Mouse (Mus musculus): ENCODE measurements around the gene Ogg1. TPM values are rescaled to one million over a fixed set of nuclear protein-coding genes. Genes with fewer than 3 reads are reported as not detected.
A peak's percentile ranks its signal among the peaks of the same experiment; 100 is the strongest.

Ogg1 gene
- 30.0 and 31.0 TPM in 2 replicates for polyA plus RNA-seq (2012; rRNA removed)

DNA sequence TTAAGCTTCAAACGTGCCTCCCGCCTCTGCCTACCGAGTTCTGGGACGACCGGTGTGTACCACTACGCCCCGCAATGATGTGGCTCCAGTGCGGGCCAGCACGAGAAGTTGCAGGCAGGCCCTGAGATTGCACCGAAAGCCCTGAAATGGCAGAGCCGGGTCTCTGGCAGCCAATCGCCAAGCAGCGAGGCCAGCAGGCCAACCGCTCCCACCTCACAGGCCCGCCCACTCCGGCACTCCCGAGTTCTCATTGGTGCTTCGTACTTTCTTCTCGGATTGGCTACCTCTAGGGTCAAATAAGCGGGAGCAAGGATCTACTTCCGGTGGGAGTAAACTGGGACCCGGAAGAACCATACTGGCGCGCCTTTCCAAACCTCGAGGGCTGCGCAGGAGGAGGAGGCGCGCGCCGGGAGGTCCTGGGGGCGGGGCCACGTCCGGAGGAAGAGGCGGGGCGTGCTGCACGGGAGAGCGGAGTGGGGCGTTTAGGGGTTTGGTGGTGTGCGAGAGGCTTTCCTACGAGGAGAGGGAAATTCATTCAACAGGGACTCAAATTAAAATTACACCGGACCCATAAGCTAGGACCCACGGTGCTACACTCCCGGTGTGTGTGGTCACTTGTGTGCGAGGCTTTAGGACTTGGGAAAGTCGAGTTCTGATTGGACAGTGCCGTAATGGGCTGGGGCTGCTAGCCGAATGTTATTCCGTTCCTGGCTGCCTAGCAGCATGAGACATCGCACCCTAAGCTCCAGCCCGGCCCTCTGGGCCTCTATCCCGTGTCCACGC, at the start of gene Ogg1:
Gene Ogg1 (plus strand): TSS at position 440 of the 783 bp plus-strand sequence.
- Histone ChIP-seq H3K36me3 (ENCODE audit: control insufficient read depth, insufficient read depth, low read length) (no peaks in the 10 kb centered on the region; the same call in 1 of the 2 replicates), H3K27ac (ENCODE audit: control insufficient read depth, insufficient read depth, low read depth, low read length) (peak within 1 kb of the TSS; percentile 97), H3K27me3 (ENCODE audit: control insufficient read depth, insufficient read depth, low read length) (no peaks in the 10 kb centered on the region), H3K4me3 (ENCODE audit: control insufficient read depth, low read depth, low read length) (peak within 1 kb of the TSS; percentile 95), H3K4me1 (ENCODE audit: control insufficient read depth, insufficient read depth, low read length) (no peaks in the 10 kb centered on the region; the same call in 1 of the 2 replicates)
- TF ChIP-seq POLR2A (IDR thresholded peaks at IDR 0.05; ENCODE audit: control insufficient read depth, low read depth, low read length) (peak; percentile 97), CTCF (IDR thresholded peaks at IDR 0.05; ENCODE audit: control insufficient read depth, insufficient read depth, insufficient replicate concordance, low read depth, low read length) (no peak)

GRCm38 (mm10) chr6:113281676-113282075, 45.1 kb upstream of the Ogg1 start:
- Histone ChIP-seq H3K4me3 (ENCODE audit: control insufficient read depth, low read depth, low read length) (no peak overlapping the region), H3K36me3 (ENCODE audit: control insufficient read depth, insufficient read depth, low read length) (no peaks in the 10 kb centered on the region), H3K4me1 (ENCODE audit: control insufficient read depth, insufficient read depth, low read length) (peaks cover 20% of the 10 kb centered on the region), H3K27ac (ENCODE audit: control insufficient read depth, insufficient read depth, low read depth, low read length) (no peak overlapping the region), H3K27me3 (ENCODE audit: control insufficient read depth, insufficient read depth, low read length) (no peaks in the 10 kb centered on the region)
- no peak for TF ChIP-seq POLR2A (IDR thresholded peaks at IDR 0.05; ENCODE audit: control insufficient read depth, low read depth, low read length)
- TF ChIP-seq CTCF (IDR thresholded peaks at IDR 0.05; ENCODE audit: control insufficient read depth, insufficient read depth, insufficient replicate concordance, low read depth, low read length) = no peak

GRCm38 (mm10) chr6:113282101-113282802, 44.5 kb upstream of the Ogg1 start, which contains the start of gene Cpne9:
TSS of gene Cpne9 (plus strand) at chr6:113282307.
- peaks cover 20% of the 10 kb centered on the region for H3K4me1 ChIP-seq (ENCODE audit: control insufficient read depth, insufficient read depth, low read length)
- TF ChIP-seq CTCF (IDR thresholded peaks at IDR 0.05; ENCODE audit: control insufficient read depth, insufficient read depth, insufficient replicate concordance, low read depth, low read length) (no peak), POLR2A (IDR thresholded peaks at IDR 0.05; ENCODE audit: control insufficient read depth, low read depth, low read length) (no peak)
- H3K27ac ChIP-seq (ENCODE audit: control insufficient read depth, insufficient read depth, low read depth, low read length) = no peak within 1 kb of the TSS
- H3K27me3 ChIP-seq (ENCODE audit: control insufficient read depth, insufficient read depth, low read length) = no peaks in the 10 kb centered on the region
- no peaks in the 10 kb centered on the region for H3K36me3 ChIP-seq (ENCODE audit: control insufficient read depth, insufficient read depth, low read length)
- H3K4me3 ChIP-seq (ENCODE audit: control insufficient read depth, low read depth, low read length) = peak within 1 kb of the TSS; percentile 10; the same call in 1 of the 2 replicates

DNA sequence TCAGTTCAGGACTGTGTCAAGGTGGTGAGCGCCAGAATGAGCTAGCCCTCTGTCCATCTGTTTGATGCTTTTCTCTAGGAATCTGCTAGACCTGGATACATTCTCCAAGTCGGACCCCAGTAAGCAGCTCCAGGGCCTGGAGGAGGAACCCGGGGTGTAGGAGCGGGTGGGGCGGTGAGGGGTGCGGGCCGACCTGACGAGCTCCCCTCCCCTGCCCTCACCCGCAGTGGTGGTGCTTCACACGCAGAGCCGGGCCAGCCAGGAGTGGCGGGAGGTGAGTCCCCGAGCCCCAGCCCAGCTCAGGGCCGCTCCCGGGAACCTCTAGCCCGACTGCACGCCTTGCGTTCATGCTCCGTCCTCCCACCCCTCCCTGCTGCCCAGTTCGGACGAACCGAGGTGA, 43.8 kb upstream of the Ogg1 start:
- TF ChIP-seq POLR2A (IDR thresholded peaks at IDR 0.05; ENCODE audit: control insufficient read depth, low read depth, low read length) (no peak), CTCF (IDR thresholded peaks at IDR 0.05; ENCODE audit: control insufficient read depth, insufficient read depth, insufficient replicate concordance, low read depth, low read length) (no peak)
- Histone ChIP-seq H3K27me3 (ENCODE audit: control insufficient read depth, insufficient read depth, low read length) (no peaks in the 10 kb centered on the region), H3K4me3 (ENCODE audit: control insufficient read depth, low read depth, low read length) (no peak overlapping the region), H3K27ac (ENCODE audit: control insufficient read depth, insufficient read depth, low read depth, low read length) (no peak overlapping the region), H3K36me3 (ENCODE audit: control insufficient read depth, insufficient read depth, low read length) (no peaks in the 10 kb centered on the region), H3K4me1 (ENCODE audit: control insufficient read depth, insufficient read depth, low read length) (peaks cover 20% of the 10 kb centered on the region)

GRCm38 (mm10) chr6:113283500-113283899, 43.3 kb upstream of the Ogg1 start:
- TF ChIP-seq CTCF (IDR thresholded peaks at IDR 0.05; ENCODE audit: control insufficient read depth, insufficient read depth, insufficient replicate concordance, low read depth, low read length) (no peak), POLR2A (IDR thresholded peaks at IDR 0.05; ENCODE audit: control insufficient read depth, low read depth, low read length) (no peak)
- Histone ChIP-seq H3K36me3 (ENCODE audit: control insufficient read depth, insufficient read depth, low read length) (no peaks in the 10 kb centered on the region), H3K27ac (ENCODE audit: control insufficient read depth, insufficient read depth, low read depth, low read length) (no peak overlapping the region), H3K27me3 (ENCODE audit: control insufficient read depth, insufficient read depth, low read length) (no peaks in the 10 kb centered on the region), H3K4me1 (ENCODE audit: control insufficient read depth, insufficient read depth, low read length) (peaks cover 20% of the 10 kb centered on the region), H3K4me3 (ENCODE audit: control insufficient read depth, low read depth, low read length) (no peak overlapping the region)

DNA sequence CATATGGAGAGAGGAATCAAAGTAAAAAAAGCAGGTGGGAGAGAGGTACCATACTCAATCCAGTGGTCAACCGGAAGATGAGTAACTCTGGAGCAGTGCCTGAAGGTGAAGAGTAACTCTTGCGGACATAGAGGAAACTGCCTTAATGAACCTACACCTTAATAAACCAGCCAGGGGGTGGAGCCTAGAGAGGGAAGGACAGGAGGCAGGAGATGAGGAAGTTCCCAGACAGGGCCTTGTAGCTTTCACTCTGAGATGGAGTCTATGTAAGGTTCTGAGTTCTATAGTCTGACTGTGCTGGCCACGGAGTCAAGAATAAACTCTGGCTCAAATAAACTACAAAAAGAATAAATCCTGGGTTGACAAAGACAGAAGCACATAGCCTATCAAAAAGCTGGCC, 41.8 kb upstream of the Ogg1 start:
- H3K27me3 ChIP-seq (ENCODE audit: control insufficient read depth, insufficient read depth, low read length) = no peaks in the 10 kb centered on the region

DNA sequence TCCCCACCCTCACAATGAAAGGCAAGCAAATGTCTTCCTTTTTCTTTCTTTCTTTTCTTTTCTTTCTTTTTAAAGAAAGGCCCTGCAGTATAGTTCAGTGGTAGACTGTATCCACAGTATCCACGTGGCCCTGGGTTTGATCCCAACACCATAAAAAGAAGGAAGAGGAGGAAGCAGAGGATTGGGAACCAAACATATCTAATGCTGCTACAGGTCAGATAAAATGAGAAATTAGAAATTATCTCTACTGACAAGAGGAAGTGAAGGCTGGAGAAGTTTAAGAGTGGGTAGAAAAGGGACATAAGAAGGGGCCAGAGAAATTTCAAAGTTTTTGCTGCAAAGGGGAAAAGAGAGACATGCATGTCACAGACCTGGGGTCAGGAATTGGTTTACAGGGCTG, 40.5 kb upstream of the Ogg1 start:
- H3K27ac ChIP-seq (ENCODE audit: control insufficient read depth, insufficient read depth, low read depth, low read length) = no peak overlapping the region
- H3K4me1 ChIP-seq (ENCODE audit: control insufficient read depth, insufficient read depth, low read length) = peaks cover 20% of the 10 kb centered on the region
- no peaks in the 10 kb centered on the region for H3K36me3 ChIP-seq (ENCODE audit: control insufficient read depth, insufficient read depth, low read length)
- no peaks in the 10 kb centered on the region for H3K27me3 ChIP-seq (ENCODE audit: control insufficient read depth, insufficient read depth, low read length)
- TF ChIP-seq CTCF (IDR thresholded peaks at IDR 0.05; ENCODE audit: control insufficient read depth, insufficient read depth, insufficient replicate concordance, low read depth, low read length) (no peak), POLR2A (IDR thresholded peaks at IDR 0.05; ENCODE audit: control insufficient read depth, low read depth, low read length) (no peak)
- H3K4me3 ChIP-seq (ENCODE audit: control insufficient read depth, low read depth, low read length) = no peak overlapping the region; the same call in 1 of the 2 replicates

More for the DNA sequence above, 41.8 kb upstream of the Ogg1 start:
- Histone ChIP-seq H3K4me1 (ENCODE audit: control insufficient read depth, insufficient read depth, low read length) (peaks cover 20% of the 10 kb centered on the region), H3K36me3 (ENCODE audit: control insufficient read depth, insufficient read depth, low read length) (no peaks in the 10 kb centered on the region), H3K27ac (ENCODE audit: control insufficient read depth, insufficient read depth, low read depth, low read length) (no peak overlapping the region), H3K4me3 (ENCODE audit: control insufficient read depth, low read depth, low read length) (no peak overlapping the region)
- TF ChIP-seq CTCF (IDR thresholded peaks at IDR 0.05; ENCODE audit: control insufficient read depth, insufficient read depth, insufficient replicate concordance, low read depth, low read length) = no peak
- TF ChIP-seq POLR2A (IDR thresholded peaks at IDR 0.05; ENCODE audit: control insufficient read depth, low read depth, low read length) = no peak
